Mouse (Mus musculus) lung, embryonic 15.5 days (tissue): ENCODE measurements around the gene Prpf8. TPM values are rescaled to one million over a fixed set of nuclear protein-coding genes. Genes with fewer than 3 reads are reported as not detected.

ENCODE experiments used
- ATAC-seq: fragments of 200-750 bp; cut with Nextera tagmentation; 2 replicates; pipeline ENCODE4 v1.8.0; 2017; ENCODE audit warnings: moderate number of reproducible peaks, borderline replicate concordance; ENCODE audit not compliant: low FRiP score, low TSS enrichment; ENCODE audit errors: extremely low read depth
- H3K27ac ChIP-seq: fragments of 300-500 bp; sonication (generic); 2 replicates; pipeline ENCODE4 v1.5.1; 2015; ENCODE audit warnings: moderate library complexity, mild to moderate bottlenecking, inconsistent platforms
- H3K27me3 ChIP-seq: fragments of 300-500 bp; sonication (generic); 2 replicates; pipeline ENCODE4 v1.6.1; 2015; ENCODE audit warnings: inconsistent platforms
- H3K36me3 ChIP-seq: fragments of 300-500 bp; sonication (generic); 2 replicates; pipeline ENCODE4 v1.6.1; 2015; ENCODE audit warnings: inconsistent platforms
- H3K4me1 ChIP-seq: fragments of 300-500 bp; sonication (generic); 2 replicates; pipeline ENCODE4 v1.6.1; 2015; ENCODE audit warnings: inconsistent platforms
- H3K4me2 ChIP-seq: fragments of 300-500 bp; sonication (generic); 2 replicates; pipeline ENCODE4 v1.6.1; 2015; ENCODE audit warnings: inconsistent platforms, mild to moderate bottlenecking, moderate library complexity
- H3K4me3 ChIP-seq: fragments of 300-500 bp; sonication (generic); 2 replicates; pipeline ENCODE4 v1.5.1; 2015; ENCODE audit warnings: mild to moderate bottlenecking, inconsistent platforms
- H3K9ac ChIP-seq: fragments of 300-500 bp; sonication (generic); 2 replicates; pipeline ENCODE4 v1.6.1; 2015; ENCODE audit warnings: inconsistent platforms
- H3K9me3 ChIP-seq: fragments of 300-500 bp; sonication (generic); 2 replicates; pipeline ENCODE4 v1.6.1; 2016; ENCODE audit warnings: inconsistent platforms
- WGBS: fragments of 180-500 bp; shearing (Covaris S2); methylation state at CpG from one replicate; pipeline ENCODE4 v1.1.7; 2015; 5-methylcytosine and 5-hydroxymethylcytosine counted together
- polyA plus RNA-seq: library from polyadenylated mRNA; unstranded; fragments of >200 nt; fragmentation: Nextera tagmentation; extraction: Ambion mirVana; gene quantifications from 2 replicates; pipeline ENCODE4 v1.2.1, GENCODE M21; 2015

The Prpf8 gene
- polyA plus RNA-seq = 56.9 and 57.3 TPM in 2 replicates

DNA sequence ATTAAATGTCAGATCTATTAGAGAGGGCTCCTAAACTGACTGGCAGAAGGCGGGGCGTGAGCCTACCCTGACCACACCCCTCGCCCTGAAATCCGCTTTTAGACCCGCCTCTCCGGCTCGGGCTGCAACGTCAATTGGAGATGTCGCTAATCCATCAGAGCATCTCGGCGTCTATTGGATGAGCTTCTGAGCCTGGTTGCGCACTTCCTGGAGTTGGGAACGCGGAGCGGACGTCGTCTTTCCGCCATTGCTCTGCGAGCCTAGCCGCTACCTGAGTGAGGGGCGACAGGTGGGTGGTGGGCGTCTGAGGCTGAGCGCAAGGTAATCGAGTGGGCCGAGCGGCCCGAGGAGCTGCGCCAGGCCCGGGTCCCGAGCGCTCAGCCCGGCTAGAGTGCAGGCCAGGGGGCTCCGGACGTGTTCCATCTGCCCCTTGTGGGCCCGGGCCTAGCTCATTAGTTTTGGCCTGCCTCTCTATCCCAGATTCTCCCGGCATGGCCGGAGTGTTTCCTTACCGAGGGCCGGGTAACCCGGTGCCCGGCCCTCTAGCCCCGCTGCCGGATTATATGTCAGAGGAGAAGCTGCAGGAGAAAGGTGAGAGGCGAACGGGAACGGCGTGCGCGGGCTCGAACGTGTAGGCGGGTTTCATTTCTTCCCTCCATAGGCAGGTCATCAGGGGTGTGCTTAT lies at the start of gene Prpf8:
Gene Prpf8 (plus strand): TSS at position 216 of the 685 bp plus-strand sequence.
- H3K9me3 ChIP-seq = no peaks in the 10 kb centered on the region
- under 1% methylated on average over 52 of the region's 52 CpGs for WGBS
- peak within 1 kb of the TSS; percentile 83 for H3K4me3 ChIP-seq
- peaks cover 13% of the 10 kb centered on the region for H3K4me1 ChIP-seq
- peaks cover 25% of the 10 kb centered on the region for H3K36me3 ChIP-seq
- H3K27me3 ChIP-seq = no peaks in the 10 kb centered on the region
- H3K4me2 ChIP-seq = peak within 1 kb of the TSS; percentile 81
- H3K9ac ChIP-seq = peak within 1 kb of the TSS; percentile 91
- peak; percentile 100 for ATAC-seq
- H3K27ac ChIP-seq = peak within 1 kb of the TSS; percentile 26; the same call in 1 of the 2 replicates

DNA sequence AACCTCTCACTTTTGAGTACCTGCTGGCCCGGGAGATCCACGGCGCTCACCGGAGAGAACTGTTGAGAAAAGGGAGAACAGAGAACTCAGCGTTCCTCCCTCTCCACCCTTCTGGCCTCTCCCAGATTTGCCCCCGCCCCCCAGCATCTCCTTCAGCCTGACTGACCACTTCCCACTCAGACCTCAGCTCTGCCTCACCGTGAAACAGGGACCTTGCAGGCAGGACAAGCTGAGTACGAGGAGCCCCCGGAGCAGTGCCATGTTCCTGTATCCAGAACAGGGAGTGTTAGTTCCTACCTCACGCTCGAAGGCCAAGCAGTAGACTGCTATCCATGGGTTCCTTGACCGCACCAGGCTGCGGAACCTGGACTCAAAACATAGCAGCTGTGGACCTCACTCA lies 48.4 kb upstream of the Prpf8 start:
- Histone ChIP-seq H3K9ac (no peak overlapping the region), H3K9me3 (no peaks in the 10 kb centered on the region), H3K27ac (no peak overlapping the region), H3K36me3 (no peaks in the 10 kb centered on the region), H3K4me3 (no peak overlapping the region), H3K27me3 (no peaks in the 10 kb centered on the region), H3K4me1 (no peaks in the 10 kb centered on the region), H3K4me2 (no peak overlapping the region)
- no peak for ATAC-seq
- 72% methylated on average over 13 of the region's 13 CpGs for WGBS

- H3K4me1 ChIP-seq = no peaks in the 10 kb centered on the region
- H3K27ac ChIP-seq = no peak overlapping the region
- no peak for ATAC-seq
- no peak overlapping the region for H3K4me3 ChIP-seq
- 91% methylated on average over 3 of the region's 3 CpGs for WGBS
- no peaks in the 10 kb centered on the region for H3K27me3 ChIP-seq
- no peak overlapping the region for H3K9ac ChIP-seq
- H3K4me2 ChIP-seq = no peak overlapping the region
- no peaks in the 10 kb centered on the region for H3K9me3 ChIP-seq
- no peaks in the 10 kb centered on the region for H3K36me3 ChIP-seq
These were observed 47.8 kb upstream of the Prpf8 start for GRCm38 (mm10) chr11:75438804-75439203.

GRCm38 (mm10) chr11:75439363-75439762 lies 47.3 kb upstream of the Prpf8 start, which contains the start of gene Serpinf2:
TSS of gene Serpinf2 (minus strand) at chr11:75439591.
- no peak within 1 kb of the TSS for H3K4me3 ChIP-seq
- no peaks in the 10 kb centered on the region for H3K36me3 ChIP-seq
- no peaks in the 10 kb centered on the region for H3K9me3 ChIP-seq
- 60% methylated on average over 6 of the region's 6 CpGs for WGBS
- no peak within 1 kb of the TSS for H3K9ac ChIP-seq
- H3K27me3 ChIP-seq = no peaks in the 10 kb centered on the region
- no peaks in the 10 kb centered on the region for H3K4me1 ChIP-seq
- no peak within 1 kb of the TSS for H3K27ac ChIP-seq
- no peak for ATAC-seq
- H3K4me2 ChIP-seq = no peak within 1 kb of the TSS

GRCm38 (mm10) chr11:75439951-75440350 lies 46.7 kb upstream of the Prpf8 start:
- Histone ChIP-seq H3K9ac (no peak overlapping the region), H3K4me3 (no peak overlapping the region), H3K27ac (no peak overlapping the region), H3K9me3 (no peaks in the 10 kb centered on the region), H3K36me3 (no peaks in the 10 kb centered on the region), H3K4me2 (no peak overlapping the region), H3K27me3 (no peaks in the 10 kb centered on the region), H3K4me1 (no peaks in the 10 kb centered on the region)
- ATAC-seq = no peak
- 88% methylated on average over 3 of the region's 3 CpGs for whole genome bisulfite sequencing

DNA sequence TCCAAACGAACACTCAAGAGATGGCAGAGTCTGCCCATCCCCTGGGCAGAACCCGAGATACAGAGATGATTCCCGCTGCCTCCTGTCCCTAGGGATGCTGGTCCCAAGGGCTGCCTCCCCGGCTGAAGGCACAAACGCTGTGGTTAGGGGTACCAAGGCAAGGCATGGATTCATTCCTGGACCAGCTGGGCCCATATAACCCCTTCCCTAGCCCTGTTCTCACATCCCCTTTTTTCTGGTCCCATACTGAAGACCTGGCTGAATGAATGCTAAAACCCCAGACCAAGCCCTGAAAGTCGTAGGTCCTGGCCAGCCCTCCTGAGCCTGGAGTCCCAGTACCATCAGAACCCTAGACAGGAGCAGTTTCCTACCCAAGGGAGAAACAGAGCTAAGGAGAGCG lies 45.6 kb upstream of the Prpf8 start:
- Histone ChIP-seq H3K9me3 (no peaks in the 10 kb centered on the region), H3K4me3 (no peak overlapping the region), H3K9ac (no peak overlapping the region), H3K27ac (no peak overlapping the region), H3K27me3 (no peaks in the 10 kb centered on the region), H3K4me2 (no peak overlapping the region), H3K36me3 (no peaks in the 10 kb centered on the region), H3K4me1 (no peaks in the 10 kb centered on the region)
- 71% methylated on average over 7 of the region's 7 CpGs for WGBS
- ATAC-seq = no peak

- no peaks in the 10 kb centered on the region for H3K9me3 ChIP-seq
- WGBS = 89% methylated on average over 16 of the region's 16 CpGs
- H3K9ac ChIP-seq = no peak overlapping the region
- no peaks in the 10 kb centered on the region for H3K4me1 ChIP-seq
- H3K27ac ChIP-seq = no peak overlapping the region
- H3K36me3 ChIP-seq = no peaks in the 10 kb centered on the region
- no peaks in the 10 kb centered on the region for H3K27me3 ChIP-seq
- no peak overlapping the region for H3K4me3 ChIP-seq
- no peak for ATAC-seq
- no peak overlapping the region for H3K4me2 ChIP-seq
These were observed 45.0 kb upstream of the Prpf8 start for GRCm38 (mm10) chr11:75441601-75442000.

GRCm38 (mm10) chr11:75443711-75444110 lies 42.9 kb upstream of the Prpf8 start:
- Histone ChIP-seq H3K36me3 (peaks cover 9% of the 10 kb centered on the region), H3K4me2 (no peak overlapping the region), H3K4me3 (no peak overlapping the region), H3K9me3 (no peaks in the 10 kb centered on the region), H3K9ac (no peak overlapping the region), H3K27me3 (no peaks in the 10 kb centered on the region), H3K27ac (no peak overlapping the region), H3K4me1 (no peaks in the 10 kb centered on the region)
- no peak for ATAC-seq
- WGBS = 60% methylated on average over 8 of the region's 8 CpGs

- Histone ChIP-seq H3K9me3 (no peaks in the 10 kb centered on the region), H3K27me3 (no peaks in the 10 kb centered on the region), H3K9ac (no peak overlapping the region), H3K27ac (no peak overlapping the region), H3K4me3 (no peak overlapping the region), H3K36me3 (peaks cover 9% of the 10 kb centered on the region), H3K4me1 (peaks cover 12% of the 10 kb centered on the region), H3K4me2 (no peak overlapping the region)
- ATAC-seq = no peak
- 73% methylated on average over 3 of the region's 3 CpGs for WGBS
These were observed 38.0 kb upstream of the Prpf8 start for GRCm38 (mm10) chr11:75448575-75448974.

DNA sequence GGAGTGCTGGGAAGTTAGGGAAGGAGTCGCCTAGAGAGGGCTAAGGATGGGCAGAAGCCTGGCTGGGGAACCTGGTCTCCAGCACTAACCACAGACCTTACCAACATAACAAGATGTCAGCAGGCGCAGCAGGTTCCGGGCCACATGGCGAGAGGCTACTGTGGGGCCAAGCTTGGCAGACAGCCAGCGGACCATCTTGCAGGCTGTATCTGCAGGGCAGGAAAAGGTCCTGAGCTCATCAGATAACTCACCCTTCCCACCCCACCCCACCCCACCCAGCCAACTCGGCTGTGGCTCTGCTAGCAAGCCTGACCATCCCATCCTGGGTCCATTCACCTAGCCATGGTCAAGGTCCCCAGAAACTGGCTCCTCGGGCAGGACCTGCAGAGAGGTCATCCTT lies 36.9 kb upstream of the Prpf8 start:
- no peak for ATAC-seq
- no peak overlapping the region for H3K9ac ChIP-seq
- 61% methylated on average over 7 of the region's 7 CpGs for WGBS
- peaks cover 20% of the 10 kb centered on the region for H3K4me1 ChIP-seq
- peaks cover 9% of the 10 kb centered on the region for H3K36me3 ChIP-seq
- no peak overlapping the region for H3K4me2 ChIP-seq
- no peak overlapping the region for H3K4me3 ChIP-seq
- H3K27me3 ChIP-seq = no peaks in the 10 kb centered on the region
- no peak overlapping the region for H3K27ac ChIP-seq
- H3K9me3 ChIP-seq = no peaks in the 10 kb centered on the region

- peaks cover 27% of the 10 kb centered on the region for H3K4me1 ChIP-seq
- no peak overlapping the region for H3K9ac ChIP-seq
- ATAC-seq = no peak
- no peaks in the 10 kb centered on the region for H3K27me3 ChIP-seq
- no peaks in the 10 kb centered on the region for H3K9me3 ChIP-seq
- H3K27ac ChIP-seq = peak overlapping the region; percentile 11; the same call in 1 of the 2 replicates
- no peak overlapping the region for H3K4me2 ChIP-seq
- H3K4me3 ChIP-seq = no peak overlapping the region
- WGBS = 65% methylated on average over 8 of the region's 8 CpGs
- peaks cover 9% of the 10 kb centered on the region for H3K36me3 ChIP-seq
These were observed 36.2 kb upstream of the Prpf8 start for GRCm38 (mm10) chr11:75450304-75450908.

GRCm38 (mm10) chr11:75450936-75451335 lies 35.7 kb upstream of the Prpf8 start:
- H3K27me3 ChIP-seq = no peaks in the 10 kb centered on the region
- H3K9me3 ChIP-seq = no peaks in the 10 kb centered on the region
- no peak overlapping the region for H3K27ac ChIP-seq
- H3K36me3 ChIP-seq = peaks cover 9% of the 10 kb centered on the region
- no peak overlapping the region for H3K9ac ChIP-seq
- 85% methylated on average over 15 of the region's 15 CpGs for WGBS
- H3K4me2 ChIP-seq = no peak overlapping the region
- no peak for ATAC-seq
- peaks cover 27% of the 10 kb centered on the region for H3K4me1 ChIP-seq
- no peak overlapping the region for H3K4me3 ChIP-seq
